Mouse (Mus musculus): ENCODE results near the gene Tia1.

Gene Tia1

DNA sequence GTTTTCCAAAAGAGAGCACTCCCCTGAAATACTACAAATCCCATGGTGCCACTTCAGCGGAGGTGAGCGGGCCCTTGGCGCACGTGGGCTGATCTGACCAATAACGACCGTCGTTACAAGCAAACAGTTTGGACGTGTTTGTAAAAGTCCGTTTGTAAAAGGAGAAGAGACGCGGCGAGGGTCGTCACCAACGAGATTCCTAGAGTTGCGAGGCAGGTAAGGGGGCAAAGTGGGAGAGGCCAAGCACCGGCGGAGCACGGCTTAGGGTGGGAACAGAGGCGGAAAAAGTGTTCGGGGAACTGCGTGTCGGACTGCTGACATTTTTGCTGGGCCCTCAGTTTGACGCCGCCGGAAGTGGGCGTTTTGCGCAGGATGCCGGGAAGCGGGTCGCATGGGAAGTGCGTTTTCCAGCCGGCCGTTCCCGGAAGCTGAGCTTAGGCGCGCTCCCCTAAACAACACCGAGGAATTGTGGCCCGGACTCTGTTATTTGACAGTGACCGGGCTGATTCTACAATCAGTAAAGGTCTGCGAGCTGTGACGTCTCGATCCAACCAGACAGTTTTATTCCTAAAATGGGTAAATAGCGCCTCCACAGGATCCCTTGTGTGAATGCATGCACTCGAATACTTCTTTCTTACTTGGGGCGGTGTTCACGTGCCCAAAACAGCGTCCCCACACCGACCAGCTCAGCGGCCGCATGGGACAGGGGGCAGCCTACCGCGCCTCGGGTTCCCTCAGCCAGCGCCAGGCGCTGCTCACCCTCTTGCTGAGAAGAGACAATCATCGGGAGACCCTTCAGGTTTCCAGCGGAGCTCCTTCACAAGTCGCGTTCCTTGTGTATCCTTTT is 34.5 kb downstream of the Tia1 start, which contains the start of gene C87436:
Gene C87436 (plus strand): TSS at position 103 of the 847 bp plus-strand sequence.
- TF ChIP-seq GATA4 (IDR thresholded peaks at IDR 0.05; ENCODE audit: insufficient replicate concordance, low read length): no peak

DNA sequence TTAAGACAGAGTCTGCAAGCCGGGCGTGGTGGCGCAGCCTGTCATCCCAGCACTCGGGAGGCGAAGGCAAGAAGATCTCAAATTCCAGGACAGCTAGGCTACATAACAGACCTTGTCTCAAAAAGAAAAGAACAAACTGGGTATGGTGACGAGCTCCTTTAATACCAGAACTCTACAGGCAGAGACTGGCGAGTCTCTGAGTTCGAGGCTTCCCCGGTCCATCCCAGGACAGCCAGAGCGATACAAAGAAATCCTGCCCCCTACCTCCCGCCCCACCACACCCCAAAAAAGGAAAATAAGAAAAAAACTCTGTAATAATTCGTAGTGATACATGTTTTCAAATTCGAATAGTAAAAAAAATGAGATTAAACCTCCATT is 35.1 kb downstream of the Tia1 start:
- TF ChIP-seq GATA4 (IDR thresholded peaks at IDR 0.05; ENCODE audit: insufficient replicate concordance, low read length): no peak

DNA sequence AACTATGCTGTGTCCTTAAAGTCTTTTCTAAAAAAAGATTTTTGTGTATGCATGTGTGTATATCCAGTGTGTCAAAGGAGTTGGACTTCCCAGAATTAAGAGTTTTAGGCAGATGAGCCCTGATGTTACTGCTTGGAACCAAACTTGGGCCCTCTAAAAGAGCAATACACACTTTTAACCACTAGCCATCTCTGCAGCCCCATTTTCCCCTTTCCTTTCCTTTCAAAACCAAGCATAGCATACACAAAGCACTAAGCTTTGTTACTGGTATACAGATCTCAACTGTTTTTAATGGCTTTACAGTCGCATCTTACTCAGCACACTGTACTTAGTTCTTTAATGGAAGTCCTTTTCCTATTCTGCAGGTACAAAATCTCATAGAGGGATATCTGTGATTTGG is 35.5 kb downstream of the Tia1 start:
- TF ChIP-seq GATA4 (IDR thresholded peaks at IDR 0.05; ENCODE audit: insufficient replicate concordance, low read length): no peak

DNA sequence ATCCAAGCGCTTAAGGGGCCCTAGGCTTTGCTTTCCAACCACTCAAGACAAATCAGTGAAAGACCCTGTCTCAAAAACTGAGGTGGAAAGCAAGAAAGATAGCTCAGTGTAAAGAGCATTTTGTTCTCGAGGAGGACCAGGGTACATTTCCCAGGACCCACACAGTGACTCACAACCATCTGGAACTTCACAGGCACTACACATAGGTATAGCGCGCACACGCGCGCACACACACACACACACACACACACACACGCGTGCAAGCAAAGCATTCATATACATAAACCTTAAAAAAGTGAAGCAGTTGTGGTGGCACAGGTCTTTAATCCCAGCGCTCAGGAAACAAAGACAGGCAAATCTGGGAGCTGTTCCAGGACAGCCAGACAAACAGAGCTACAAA is 37.6 kb downstream of the Tia1 start:
- TF ChIP-seq GATA4 (IDR thresholded peaks at IDR 0.05; ENCODE audit: insufficient replicate concordance, low read length): no peak

DNA sequence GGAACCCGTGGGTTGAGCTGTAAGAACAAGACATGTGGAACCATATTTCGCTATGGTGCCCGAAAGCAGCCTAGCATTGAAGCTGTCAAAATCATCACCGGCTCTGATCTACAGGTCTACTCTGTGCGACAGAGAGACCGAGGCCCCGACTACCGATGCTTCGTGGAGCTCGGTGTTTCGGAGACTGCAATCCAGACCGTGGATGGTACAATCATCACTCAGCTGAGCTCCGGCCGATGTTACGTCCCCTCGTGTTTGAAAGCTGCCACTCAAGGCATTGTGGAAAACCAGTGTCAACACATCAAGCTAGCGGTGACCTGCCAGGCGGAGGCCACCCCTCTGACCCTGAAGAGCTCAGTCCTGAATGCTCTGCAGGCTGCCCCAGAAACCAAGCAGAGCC is 41.5 kb downstream of the Tia1 start:
- no peak for TF ChIP-seq GATA4 (IDR thresholded peaks at IDR 0.05; ENCODE audit: insufficient replicate concordance, low read length)

DNA sequence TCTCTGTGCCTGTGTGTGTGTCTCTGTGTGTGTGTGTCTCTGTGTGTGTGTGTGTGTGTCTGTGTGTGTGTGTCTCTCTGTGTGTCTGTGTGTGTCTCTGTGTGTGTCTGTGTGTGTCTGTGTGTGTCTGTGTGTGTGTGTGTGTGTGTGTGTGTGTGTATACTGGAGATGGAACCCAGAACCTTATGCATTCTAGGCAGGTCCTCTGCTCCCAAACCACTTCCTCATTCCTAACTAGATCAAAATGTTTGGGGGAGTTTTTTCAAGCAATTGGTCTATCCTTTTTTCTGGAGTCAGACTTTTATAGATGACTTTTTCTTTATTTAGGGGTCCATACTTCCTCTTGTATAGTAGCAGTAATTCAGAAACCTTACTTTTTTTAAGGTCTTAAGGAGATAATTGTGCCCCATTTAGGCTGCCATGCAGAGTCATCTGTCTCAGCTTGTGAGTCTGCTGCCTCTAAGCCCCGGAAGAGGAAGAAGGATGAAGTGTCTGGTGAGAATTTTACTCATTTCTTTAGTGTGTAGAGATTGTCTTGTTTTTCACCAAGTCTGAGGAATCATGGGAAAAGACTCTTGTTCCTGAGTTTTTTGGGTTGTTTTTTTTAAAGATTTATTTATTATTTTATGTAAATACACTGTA is 43.0 kb downstream of the Tia1 start:
- TF ChIP-seq GATA4 (IDR thresholded peaks at IDR 0.05; ENCODE audit: insufficient replicate concordance, low read length): no peak

DNA sequence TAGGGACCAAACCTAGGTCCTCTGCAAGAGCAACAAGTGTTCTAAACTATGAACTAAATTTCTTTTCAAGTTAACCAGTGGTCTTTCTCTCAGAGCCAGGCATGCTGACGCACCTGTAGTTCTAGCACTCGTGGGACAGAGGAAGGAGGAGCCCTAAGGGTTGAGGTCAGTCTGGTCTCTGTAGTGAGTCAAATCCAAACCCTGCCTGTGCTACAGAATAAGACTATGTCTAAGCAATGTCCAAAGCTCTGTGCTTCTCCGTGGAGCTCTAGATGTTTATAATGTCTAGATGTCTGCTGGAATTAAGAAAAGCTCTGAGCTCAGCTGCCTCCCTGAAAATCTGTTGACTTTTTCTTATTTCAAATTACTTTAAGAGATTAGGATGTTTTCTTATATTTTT is 52.7 kb downstream of the Tia1 start:
- TF ChIP-seq GATA4 (IDR thresholded peaks at IDR 0.05; ENCODE audit: insufficient replicate concordance, low read length): no peak

DNA sequence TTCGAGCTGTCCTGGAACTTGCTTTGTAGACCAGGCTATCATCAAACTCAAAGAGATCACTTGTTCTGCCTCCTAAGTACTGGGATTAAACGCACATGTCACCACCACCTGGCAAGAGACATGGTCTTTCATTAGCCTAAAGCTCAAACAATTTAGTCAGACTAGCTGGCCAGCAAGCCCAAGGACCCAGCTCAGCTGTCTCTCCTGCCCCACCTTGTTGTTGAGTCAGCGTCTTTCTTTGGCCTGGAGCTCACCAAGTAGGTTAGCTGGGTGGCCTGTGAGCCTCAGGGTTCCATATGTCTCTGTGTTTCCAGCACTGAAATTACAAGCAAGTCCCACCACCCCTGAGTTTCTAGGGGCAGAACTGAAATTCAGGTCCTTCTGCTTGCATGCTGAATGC is 59.1 kb downstream of the Tia1 start:
- no peak for TF ChIP-seq GATA4 (IDR thresholded peaks at IDR 0.05; ENCODE audit: insufficient replicate concordance, low read length)

DNA sequence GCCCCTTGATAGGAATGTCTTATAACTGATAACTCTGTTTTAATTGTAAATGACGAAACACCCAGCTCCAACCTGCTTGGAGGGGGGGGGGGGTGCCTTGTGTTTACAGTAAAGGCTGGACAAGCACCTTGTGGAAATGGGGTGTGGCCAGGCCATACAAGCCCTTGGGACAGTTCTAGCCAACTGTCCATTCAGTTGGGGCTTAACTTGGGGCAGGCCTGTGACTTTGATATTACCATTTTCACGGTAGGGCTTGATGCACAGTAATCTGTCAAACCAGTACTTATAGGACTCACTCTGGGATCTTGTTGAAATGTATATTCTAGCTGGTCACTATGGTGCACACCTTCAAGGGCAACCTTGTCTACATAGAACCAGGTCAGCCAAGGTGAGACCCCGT is 67.3 kb downstream of the Tia1 start:
- TF ChIP-seq GATA4 (IDR thresholded peaks at IDR 0.05; ENCODE audit: insufficient replicate concordance, low read length): no peak

DNA sequence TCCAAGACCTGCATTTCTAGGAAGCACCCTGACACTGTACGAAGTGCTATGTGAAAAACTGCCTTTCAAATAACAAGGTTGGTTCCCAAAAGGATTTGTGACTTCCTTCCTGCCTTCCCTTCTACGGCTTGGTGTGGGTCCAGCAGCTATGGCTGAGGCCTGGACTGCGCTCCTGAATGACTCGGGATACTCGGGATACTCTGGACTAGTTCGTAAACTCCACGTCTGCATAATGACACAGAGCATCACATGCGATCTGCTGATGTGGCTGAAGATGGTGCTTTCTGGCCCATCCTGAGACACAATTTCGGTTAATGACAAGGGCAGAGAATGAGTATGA is 67.7 kb downstream of the Tia1 start:
- no peak for TF ChIP-seq GATA4 (IDR thresholded peaks at IDR 0.05; ENCODE audit: insufficient replicate concordance, low read length)

DNA sequence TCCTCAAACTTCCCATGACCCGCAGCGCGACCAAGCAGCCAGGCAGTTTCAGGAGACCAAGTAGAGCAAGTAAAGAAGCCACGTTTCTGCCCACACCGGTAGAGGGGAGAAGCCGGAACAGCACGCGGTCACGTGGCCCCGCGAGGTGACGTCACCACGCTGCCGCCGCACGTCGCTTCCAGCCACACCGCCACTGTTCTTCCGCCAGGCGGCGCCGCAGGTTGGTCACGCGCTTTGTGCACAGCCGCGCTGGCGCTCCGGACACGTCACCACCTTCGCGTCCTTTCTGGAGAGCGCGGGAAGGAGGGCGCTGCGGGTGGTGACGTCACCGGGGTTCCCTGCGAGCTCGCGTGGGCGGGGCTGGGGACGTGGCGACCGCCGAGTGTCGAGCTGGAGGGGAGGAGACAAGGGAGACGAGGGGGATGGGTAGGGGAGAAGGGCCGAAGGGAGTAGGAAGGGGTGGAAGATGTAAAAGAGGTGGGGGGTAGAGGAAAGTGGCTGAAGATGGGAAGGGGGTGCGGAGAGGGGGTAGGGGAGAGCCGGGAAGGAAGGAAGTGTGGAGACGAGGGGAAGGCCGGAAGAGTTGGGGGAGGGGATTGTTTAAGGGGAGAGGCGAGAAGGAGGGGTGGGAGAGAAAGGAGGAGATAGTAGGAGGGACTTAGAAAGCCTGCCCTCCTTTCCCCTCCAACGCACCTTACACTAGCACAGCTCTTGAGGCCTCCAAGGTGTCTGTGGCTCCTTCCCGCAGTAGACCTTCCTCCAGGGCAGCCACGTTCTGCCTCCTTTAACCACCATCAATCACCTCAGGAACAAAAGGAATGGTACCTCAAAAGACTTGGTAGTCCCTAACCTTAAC is 68.3 kb downstream of the Tia1 start:
- TF ChIP-seq GATA4 (IDR thresholded peaks at IDR 0.05; ENCODE audit: insufficient replicate concordance, low read length): no peak; the same call in 1 of the 2 replicates

DNA sequence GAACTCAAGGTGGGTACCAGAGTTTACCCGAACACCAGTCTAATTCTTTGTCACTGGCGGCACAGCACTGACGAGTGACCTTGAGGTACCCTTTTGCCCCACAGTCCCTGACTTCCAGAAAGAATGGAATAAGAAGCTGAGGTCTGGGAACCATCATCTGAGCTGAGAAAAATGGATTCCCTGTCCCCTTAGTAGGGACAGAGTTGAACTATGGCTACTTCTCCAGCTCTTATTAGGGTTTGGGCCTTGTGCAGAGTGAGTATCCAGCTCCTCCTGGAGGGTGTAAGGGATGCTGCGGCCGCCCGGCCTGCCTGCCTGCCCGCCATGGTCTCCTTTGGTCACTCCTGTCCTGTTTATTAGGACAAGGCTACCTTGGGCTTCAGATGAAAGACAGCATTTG is 69.1 kb downstream of the Tia1 start:
- TF ChIP-seq GATA4 (IDR thresholded peaks at IDR 0.05; ENCODE audit: insufficient replicate concordance, low read length): no peak

DNA sequence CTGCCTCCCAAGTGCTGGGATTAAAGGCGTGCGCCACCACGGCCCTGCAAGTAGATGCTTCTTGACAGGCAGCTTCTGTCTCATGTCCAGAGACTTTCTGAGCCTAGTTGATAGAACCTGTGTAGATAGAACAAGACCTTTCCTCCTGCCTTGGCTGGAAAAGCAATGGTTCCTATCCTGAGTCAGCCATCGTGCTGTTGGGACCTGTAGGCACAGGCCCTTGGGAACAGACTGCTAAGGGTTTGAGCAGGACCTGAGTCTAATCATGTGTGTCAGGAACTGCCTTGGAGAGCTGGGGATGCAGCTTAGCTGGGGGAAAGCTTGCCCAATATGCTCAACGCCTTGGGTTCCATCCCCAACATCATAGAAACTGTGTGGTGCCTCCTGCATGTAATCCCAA is 70.1 kb downstream of the Tia1 start:
- TF ChIP-seq GATA4 (IDR thresholded peaks at IDR 0.05; ENCODE audit: insufficient replicate concordance, low read length): no peak

DNA sequence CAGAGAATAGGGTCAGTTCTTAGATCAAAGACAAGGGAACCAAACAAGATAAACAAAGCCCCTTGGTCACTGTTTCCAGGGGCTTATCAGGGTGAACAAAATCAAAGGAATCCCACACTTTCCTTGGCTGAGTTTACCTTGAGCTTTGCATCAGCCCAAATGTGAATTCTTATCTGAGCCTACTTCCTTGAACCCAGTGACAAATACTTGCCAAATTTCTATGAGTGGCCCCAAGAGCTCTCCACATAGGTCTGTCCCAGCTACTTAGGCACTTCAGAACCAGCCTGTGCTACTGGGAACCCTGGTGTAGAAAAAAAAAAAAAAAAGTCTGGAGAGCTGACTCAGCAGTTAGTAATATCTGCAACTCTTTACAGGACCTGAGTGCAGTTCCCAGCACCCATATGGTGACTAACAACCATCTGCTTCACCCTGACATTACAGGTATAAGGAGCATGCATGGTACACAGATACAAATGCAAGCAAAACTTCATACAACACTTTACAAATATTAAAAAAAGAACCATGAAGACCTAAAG is 70.7 kb downstream of the Tia1 start:
- TF ChIP-seq GATA4 (IDR thresholded peaks at IDR 0.05; ENCODE audit: insufficient replicate concordance, low read length): no peak

DNA sequence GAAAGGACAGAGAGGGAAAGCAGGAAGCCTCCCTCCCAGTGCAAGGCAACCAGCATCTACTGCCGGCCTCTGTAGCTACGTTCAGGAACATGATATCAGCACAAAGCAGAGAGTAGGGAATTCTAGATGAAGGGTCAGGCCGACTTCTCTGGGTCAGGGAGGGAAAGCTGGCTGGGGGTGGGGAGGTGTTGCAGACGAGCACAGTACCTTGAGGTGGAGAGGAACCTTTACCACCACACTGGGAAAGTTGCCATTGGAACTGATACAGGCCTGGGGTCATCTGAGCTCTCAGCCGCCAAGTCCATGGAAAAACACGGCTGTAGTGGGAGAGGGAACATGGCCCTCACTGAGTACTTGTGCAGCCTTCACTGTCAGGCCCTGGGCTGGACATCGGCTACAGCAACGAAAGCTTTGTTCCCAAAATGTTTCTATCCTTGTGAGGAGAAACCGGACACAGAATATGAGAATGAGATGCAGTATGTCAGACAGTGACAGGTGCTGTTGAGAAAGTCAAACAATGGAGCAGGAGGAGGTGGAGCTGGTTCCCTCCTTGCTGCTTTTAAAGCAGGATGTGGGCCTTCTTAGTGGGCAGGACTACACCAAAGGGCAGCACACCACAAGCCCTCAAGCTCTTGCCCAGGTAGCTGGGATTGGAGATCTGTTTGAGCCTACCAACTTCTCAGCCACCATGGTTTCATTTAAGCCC is 71.6 kb downstream of the Tia1 start:
- no peak for TF ChIP-seq GATA4 (IDR thresholded peaks at IDR 0.05; ENCODE audit: insufficient replicate concordance, low read length)

All from liver, adult (tissue).